Mouse (Mus musculus) erythroblast, embryonic 14.5 days (primary cell): Measurements from ENCODE around the gene Lmtk3. TPM values are rescaled to one million over a fixed set of nuclear protein-coding genes. Genes with fewer than 3 reads are reported as not detected.

Source experiments
- H3K27me3 ChIP-seq: 2 replicates; pipeline ENCODE4 v1.6.1; 2012; ENCODE audit warnings: inconsistent platforms; ENCODE audit not compliant: control insufficient read depth
- H3K36me3 ChIP-seq: 2 replicates; pipeline ENCODE4 v1.6.1; 2012; ENCODE audit warnings: mild to moderate bottlenecking, inconsistent platforms; ENCODE audit not compliant: control insufficient read depth
- H3K4me1 ChIP-seq: 2 replicates; pipeline ENCODE4 v1.6.1; 2012; ENCODE audit warnings: inconsistent platforms; ENCODE audit not compliant: control insufficient read depth
- H3K4me3 ChIP-seq: replicated peaks from 2 replicates; pipeline ENCODE3; 2012; ENCODE audit warnings: moderate library complexity, mild to moderate bottlenecking, inconsistent platforms
- H3K9me3 ChIP-seq: 2 replicates; pipeline ENCODE4 v1.6.1; 2012; ENCODE audit warnings: low read length, inconsistent platforms, mixed read lengths; ENCODE audit not compliant: control insufficient read depth
- GATA1 ChIP-seq: IDR thresholded peaks from 2 replicates; pipeline ENCODE4 v1.6.1; 2012; ENCODE audit warnings: low read length, inconsistent platforms, mixed read lengths
- TAL1 ChIP-seq: IDR thresholded peaks from 3 replicates; pipeline ENCODE4 v1.6.1; 2012; ENCODE audit warnings: low read length, inconsistent platforms, mixed read lengths
- polyA plus RNA-seq: library from polyadenylated mRNA; stranded (reverse); fragments of >175 nt; gene quantifications from 2 replicates; pipeline ENCODE4 v1.2.3, GENCODE M21; 2012

Lmtk3 gene
- polyA plus RNA-seq, 1 experiment, result 0.04 TPM

DNA sequence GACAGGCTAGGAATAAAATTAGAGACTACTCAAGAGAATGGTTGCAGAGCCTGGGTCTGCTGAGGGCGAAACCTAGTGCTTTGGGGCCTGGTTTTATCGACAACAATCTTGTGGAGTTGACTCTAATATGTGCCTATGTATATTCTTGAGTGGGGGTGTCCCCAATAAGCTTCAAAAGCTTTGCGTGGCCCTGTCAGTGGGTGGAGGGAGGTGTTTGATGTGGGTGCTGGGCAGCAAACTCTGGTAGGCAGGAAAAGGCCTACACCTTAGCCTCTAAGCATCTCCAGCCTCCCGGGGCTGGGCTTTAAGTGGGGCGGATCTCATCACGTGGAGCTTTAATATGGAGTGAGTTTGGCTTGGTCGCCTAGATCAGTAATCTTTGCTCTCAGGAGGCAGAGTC, 15.4 kb downstream of the Lmtk3 start:
- no peak for TF ChIP-seq TAL1
- H3K4me1 ChIP-seq, result peaks cover 58% of the 10 kb centered on the region
- no peaks in the 10 kb centered on the region for H3K36me3 ChIP-seq
- H3K27me3 ChIP-seq, result peaks cover 50% of the 10 kb centered on the region
- H3K4me3 ChIP-seq, result peak overlapping the region; percentile 20
- H3K9me3 ChIP-seq, result no peaks in the 10 kb centered on the region

DNA sequence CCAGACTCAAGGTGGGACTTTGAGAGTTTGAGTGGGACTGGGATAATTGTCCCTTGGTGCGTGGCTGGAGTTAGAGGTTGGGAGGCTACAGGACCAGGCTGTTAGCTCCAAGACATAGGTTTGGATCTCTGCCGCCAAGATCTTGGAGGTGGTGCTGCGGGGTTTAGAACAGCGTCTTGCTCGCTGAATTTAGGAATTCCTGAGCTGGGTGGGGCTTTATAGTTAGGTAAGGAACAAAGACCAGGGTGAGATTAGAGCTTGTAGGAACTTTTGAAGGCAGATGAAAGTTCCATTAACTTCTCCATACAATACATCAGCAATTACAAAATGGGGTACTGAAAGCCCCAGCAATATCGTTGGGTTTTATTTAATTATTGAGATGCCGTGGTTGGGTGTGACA, 16.5 kb downstream of the Lmtk3 start:
- Histone ChIP-seq H3K27me3 (peaks cover 44% of the 10 kb centered on the region), H3K4me1 (peaks cover 58% of the 10 kb centered on the region), H3K9me3 (no peaks in the 10 kb centered on the region), H3K4me3 (no peak overlapping the region), H3K36me3 (no peaks in the 10 kb centered on the region)
- TF ChIP-seq TAL1, result no peak
- no peak for TF ChIP-seq GATA1

DNA sequence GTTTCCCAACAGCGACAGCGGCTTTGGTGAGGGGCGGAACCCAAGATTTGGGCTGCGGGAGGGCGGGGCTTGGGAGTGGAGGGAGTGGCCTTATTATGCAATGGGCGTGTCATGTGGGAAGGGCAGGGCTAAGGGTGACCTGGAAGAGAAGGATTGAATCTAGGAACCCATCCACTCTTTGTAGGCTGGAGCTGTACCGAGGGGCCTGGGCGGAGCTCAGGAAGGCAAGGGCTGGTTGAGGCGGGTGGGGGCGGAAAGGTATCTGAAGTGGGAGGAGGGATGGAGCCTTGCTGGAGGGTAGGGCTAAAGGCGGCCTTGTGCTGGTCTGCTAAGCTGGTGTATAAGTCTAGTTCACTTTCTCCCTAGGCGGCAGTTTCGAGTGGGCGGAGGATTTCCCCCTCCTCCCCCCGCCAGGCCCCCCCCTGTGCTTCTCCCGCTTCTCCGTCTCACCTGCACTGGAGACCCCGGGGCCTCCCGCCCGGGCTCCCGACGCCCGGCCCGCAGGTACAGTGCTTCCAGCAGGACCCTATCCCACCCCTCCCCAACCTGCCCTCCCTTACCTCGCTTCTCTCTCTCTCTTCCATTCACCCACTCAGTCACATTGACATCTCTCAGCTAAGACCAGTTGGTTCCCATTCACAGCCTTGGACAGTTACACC, 17.1 kb downstream of the Lmtk3 start:
- TF ChIP-seq GATA1 (no peak), TAL1 (no peak)
- peaks cover 55% of the 10 kb centered on the region for H3K4me1 ChIP-seq
- H3K36me3 ChIP-seq, result no peaks in the 10 kb centered on the region
- peak overlapping the region; percentile 44 for H3K4me3 ChIP-seq
- H3K27me3 ChIP-seq, result peaks cover 44% of the 10 kb centered on the region
- H3K9me3 ChIP-seq, result no peaks in the 10 kb centered on the region

GRCm38 (mm10) chr7:45801348-45801747, 17.8 kb downstream of the Lmtk3 start:
- H3K9me3 ChIP-seq, result no peaks in the 10 kb centered on the region
- peaks cover 40% of the 10 kb centered on the region for H3K27me3 ChIP-seq
- peaks cover 48% of the 10 kb centered on the region for H3K4me1 ChIP-seq
- H3K36me3 ChIP-seq, result peaks cover 4% of the 10 kb centered on the region
- TF ChIP-seq TAL1 (no peak), GATA1 (no peak)
- peak overlapping the region; percentile 44 for H3K4me3 ChIP-seq

DNA sequence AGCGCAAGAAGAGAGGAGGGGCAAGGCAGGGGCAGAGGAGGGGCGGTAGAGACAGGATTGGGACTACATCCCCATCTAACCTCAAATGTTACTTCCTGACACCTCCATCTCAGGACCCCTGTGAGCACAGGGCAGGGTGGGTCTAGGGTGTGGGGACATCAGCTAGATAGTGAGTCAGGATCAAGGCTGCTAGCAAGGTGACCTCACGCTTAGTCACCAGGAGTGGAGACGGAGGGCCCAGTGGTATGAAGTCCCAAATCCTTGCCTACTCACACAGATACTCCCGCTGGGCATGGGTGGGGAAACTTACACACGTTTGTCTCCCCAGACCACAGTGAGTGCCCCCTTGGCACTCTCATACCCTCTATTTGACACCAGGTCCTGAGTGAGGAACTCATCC, 19.0 kb downstream of the Lmtk3 start:
- Histone ChIP-seq H3K9me3 (no peaks in the 10 kb centered on the region), H3K36me3 (peaks cover 16% of the 10 kb centered on the region), H3K4me3 (no peak overlapping the region), H3K27me3 (peaks cover 32% of the 10 kb centered on the region), H3K4me1 (peaks cover 36% of the 10 kb centered on the region)
- TF ChIP-seq GATA1, result no peak
- TF ChIP-seq TAL1, result no peak

DNA sequence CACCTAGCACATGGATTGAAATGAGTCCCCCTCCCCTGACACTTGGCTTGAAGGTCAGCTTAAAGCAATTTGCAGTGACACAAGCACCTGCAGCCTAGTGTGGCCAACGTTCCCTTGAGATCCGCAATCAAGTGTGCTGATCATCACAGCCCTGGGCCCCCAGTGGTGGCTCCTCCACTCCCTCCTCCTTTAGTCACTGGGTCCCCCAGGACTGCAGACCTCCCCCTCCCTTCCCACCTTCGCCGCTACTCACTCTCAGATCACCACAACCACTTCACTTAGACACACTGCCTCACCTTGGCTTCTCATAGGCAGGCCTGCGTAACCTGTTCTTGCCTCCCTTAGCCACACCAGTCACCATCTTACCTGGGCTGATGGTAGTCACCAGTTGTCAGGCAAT, 22.4 kb downstream of the Lmtk3 start:
- no peak for TF ChIP-seq GATA1
- no peak for TF ChIP-seq TAL1
- Histone ChIP-seq H3K4me3 (no peak overlapping the region), H3K36me3 (peaks cover 50% of the 10 kb centered on the region), H3K27me3 (no peaks in the 10 kb centered on the region), H3K4me1 (peaks cover 6% of the 10 kb centered on the region), H3K9me3 (no peaks in the 10 kb centered on the region)

DNA sequence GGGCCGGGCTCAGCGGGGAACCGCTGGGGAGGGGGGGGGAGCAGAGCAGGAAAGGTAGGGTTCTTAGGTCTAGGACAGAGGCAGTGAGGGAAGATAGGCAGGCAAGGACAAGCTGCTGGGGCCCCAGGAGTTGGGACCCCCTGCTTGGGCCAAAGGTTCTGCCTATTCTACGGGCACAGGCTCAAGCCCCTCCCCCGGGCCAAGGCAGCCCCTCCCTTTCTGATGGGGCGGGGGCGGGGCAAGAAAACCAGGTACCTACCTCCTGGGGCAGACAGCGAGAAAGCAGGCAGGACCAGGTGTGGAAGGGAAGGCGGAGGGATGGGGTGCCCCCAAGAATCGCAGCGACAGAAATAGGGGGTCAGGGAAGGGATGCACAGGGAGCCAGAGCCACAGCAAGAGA, 24.9 kb downstream of the Lmtk3 start:
- H3K4me1 ChIP-seq, result peaks cover 17% of the 10 kb centered on the region
- peaks cover 72% of the 10 kb centered on the region for H3K36me3 ChIP-seq
- H3K27me3 ChIP-seq, result no peaks in the 10 kb centered on the region
- no peak overlapping the region for H3K4me3 ChIP-seq
- no peaks in the 10 kb centered on the region for H3K9me3 ChIP-seq
- TF ChIP-seq GATA1, result no peak
- no peak for TF ChIP-seq TAL1

GRCm38 (mm10) chr7:45809276-45810075, 25.9 kb downstream of the Lmtk3 start:
- TF ChIP-seq TAL1, result no peak
- no peak for TF ChIP-seq GATA1
- Histone ChIP-seq H3K27me3 (no peaks in the 10 kb centered on the region), H3K36me3 (peaks cover 72% of the 10 kb centered on the region), H3K4me1 (peaks cover 20% of the 10 kb centered on the region), H3K9me3 (no peaks in the 10 kb centered on the region), H3K4me3 (no peak overlapping the region)

- H3K27me3 ChIP-seq, result no peaks in the 10 kb centered on the region
- peak overlapping the region; percentile 92 for H3K4me3 ChIP-seq
- no peaks in the 10 kb centered on the region for H3K9me3 ChIP-seq
- TF ChIP-seq GATA1 (no peak), TAL1 (no peak)
- peaks cover 32% of the 10 kb centered on the region for H3K4me1 ChIP-seq
- H3K36me3 ChIP-seq, result peaks cover 53% of the 10 kb centered on the region
Measured at GRCm38 (mm10) chr7:45812921-45813320, 29.4 kb downstream of the Lmtk3 start.
